Mouse (Mus musculus) kidney, postnatal 10 days (tissue): ENCODE results near the gene Xbp1.
"Not testable (repeated sequence)": the region's sequence is repeated elsewhere in the genome, so short reads cannot be mapped to it uniquely, and the experiment has no call there.

ENCODE experiments used
- DNase-seq: peaks from one replicate; pipeline ENCODE4 v3.0.0; 2021; ENCODE audit warnings: mixed read lengths

Xbp1 gene

DNA sequence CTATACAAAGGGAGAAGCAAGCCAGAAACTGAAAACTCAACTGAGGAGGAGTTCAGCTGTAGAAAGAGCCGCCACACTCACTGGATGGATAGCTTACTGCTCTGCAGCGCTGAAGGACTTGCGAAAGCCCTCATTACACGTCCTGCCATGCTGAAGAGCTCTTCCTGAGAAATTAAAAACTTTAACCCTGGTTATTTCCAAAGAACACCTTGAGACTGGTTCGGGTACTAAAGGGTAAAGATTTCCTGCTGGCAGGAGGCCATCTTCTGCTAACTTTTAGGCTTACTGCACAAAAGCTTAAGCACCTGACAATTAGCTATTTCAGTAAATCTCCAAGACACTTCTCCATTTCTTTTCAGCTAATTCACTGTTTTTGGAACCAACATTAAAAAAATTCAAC is 9.7 kb downstream of the Xbp1 start:
- peak; percentile 38 for DNase-seq

- no peak for DNase-seq
Measured at GRCm38 (mm10) chr11:5530717-5531116, 10.3 kb downstream of the Xbp1 start.

- DNase-seq, result peak; percentile 61
Measured at GRCm38 (mm10) chr11:5533108-5533507, 12.6 kb downstream of the Xbp1 start.

- DNase-seq, result not testable (repeated sequence)
Measured at GRCm38 (mm10) chr11:5537454-5537853, 17.0 kb downstream of the Xbp1 start.

- DNase-seq, result no peak
Measured at GRCm38 (mm10) chr11:5540331-5540730, 19.9 kb downstream of the Xbp1 start.

GRCm38 (mm10) chr11:5541230-5541798 is 20.9 kb downstream of the Xbp1 start:
- DNase-seq, result no peak

DNA sequence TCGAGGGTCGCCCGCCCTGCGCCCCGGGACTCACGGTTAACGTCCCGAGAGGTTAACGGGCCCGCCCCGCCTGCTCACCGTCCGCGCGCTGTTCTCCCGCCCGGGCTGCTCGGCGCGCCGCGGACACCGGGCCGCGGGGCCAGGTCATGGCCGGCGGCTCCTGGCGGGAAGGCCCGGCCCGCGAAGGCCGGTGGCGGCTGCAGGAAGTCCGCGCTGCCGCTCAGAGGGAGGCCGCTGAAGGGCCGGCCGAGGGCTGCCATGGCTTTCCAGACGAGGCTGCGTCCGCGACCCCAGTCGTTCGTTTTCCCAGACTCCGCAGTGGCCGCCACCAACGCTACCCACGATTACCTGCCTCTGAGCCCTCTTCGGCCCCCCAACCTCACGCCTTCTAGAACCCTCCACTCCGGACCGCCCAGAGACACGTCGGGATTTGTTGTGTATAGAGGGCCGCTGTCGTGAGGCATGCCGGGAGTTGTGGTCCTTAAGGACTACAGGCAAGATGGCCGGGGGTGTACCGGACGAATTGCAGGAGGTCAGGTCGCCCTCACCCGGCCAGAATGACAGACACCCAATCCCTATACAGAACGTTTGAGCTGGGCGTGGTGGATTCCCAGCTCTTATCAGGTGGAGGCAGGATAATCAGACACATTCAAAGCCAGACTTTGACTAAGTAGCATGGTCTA is 21.5 kb downstream of the Xbp1 start, which contains the start of gene Ccdc117:
Gene Ccdc117 (minus strand): TSS at position 389 of the 683 bp plus-strand sequence.
- DNase-seq, result peak; percentile 94

DNA sequence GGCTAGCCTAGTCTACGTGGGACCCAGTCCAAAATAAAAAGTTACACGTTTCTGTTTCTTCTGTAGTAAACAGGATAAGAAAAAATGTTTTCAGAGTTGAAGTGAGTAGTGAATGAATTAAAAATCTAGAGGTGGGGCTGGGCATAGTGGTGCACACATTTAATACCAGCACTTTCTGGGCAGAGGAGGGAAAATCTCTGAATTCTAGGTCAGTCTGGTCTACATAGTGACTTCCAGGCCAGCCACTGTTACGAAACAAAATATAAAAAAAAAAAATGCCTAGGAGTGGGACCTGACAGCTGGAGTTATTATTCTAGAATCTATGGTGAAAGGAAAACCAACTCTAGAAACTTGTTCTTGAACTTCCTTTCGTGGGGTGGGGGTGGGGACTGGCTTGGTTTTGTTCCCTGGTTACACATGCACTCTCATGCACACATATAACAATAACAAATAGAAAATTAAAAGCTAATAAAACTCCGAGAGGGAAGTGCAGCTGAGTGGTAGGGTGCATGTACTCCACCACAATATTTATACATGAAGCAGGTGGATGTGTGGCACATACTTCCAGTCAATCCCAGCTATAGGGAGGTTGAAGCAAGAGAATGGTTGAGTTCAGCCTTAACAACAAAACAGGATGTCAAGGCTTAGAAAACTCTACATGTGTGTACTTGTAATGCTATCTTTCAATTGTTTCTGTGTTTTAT is 22.2 kb downstream of the Xbp1 start:
- DNase-seq, result no peak

- no peak for DNase-seq
Measured at GRCm38 (mm10) chr11:5543281-5543680, 22.8 kb downstream of the Xbp1 start.

DNA sequence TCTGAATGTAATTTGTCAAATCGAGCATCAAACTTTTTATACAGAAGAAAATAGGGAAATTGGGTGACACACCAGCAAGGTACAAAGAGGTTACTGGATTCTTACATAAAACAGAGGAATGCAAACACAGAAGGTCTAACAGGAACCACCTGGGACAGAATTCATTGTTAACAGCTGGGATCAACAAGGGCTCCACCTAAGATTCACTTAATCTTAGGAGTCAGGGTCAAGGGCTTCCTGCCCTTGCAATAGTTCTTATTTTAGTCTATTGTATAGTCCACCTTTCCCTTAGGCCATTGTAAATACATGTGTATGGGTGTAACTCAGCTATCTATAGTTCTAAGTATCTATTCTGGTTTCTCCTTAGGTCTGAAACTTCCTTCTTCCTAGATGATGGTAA is 24.2 kb downstream of the Xbp1 start:
- DNase-seq, result not testable (repeated sequence)

GRCm38 (mm10) chr11:5545457-5545856 is 25.0 kb downstream of the Xbp1 start:
- no peak for DNase-seq

GRCm38 (mm10) chr11:5546693-5547092 is 26.2 kb downstream of the Xbp1 start:
- no peak for DNase-seq

GRCm38 (mm10) chr11:5551430-5551829 is 31.0 kb downstream of the Xbp1 start:
- DNase-seq, result no peak

DNA sequence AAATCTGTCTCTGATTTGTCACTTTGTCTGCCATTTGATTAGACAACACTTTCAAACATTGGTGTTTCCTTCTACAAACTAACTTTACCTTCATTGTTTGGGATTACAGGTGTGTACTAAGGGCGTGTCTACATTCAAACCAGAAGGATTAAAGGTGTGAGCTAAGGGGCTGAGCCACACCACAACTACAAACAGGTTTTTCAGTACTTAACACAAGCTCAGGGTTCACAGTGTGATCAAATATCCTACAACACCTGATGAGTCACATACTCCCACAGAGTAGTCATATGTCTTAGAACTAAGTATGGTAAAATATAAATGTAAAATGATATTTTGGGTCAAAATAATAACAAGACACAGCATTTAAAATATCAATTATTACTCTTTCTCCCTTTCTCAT is 31.5 kb downstream of the Xbp1 start:
- DNase-seq, result no peak

DNA sequence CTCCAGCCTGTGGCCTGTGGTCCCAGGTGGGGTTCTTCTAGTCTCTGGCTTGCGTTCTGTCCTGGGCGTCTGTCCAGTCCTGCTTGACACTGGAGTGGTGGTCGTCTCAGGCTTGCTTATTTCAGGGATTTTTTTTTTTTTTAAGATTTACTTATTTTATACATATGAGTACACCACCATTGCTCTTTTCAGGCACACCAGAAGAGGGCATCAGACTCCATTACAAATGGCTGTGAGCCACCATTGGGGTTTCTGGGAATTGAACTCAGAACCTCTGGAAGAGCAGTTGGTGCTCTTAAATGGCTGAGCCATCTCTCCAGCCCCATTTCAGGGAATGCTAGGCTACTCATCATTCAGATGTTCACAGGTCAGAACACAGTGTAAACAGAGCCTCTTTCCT is 39.8 kb downstream of the Xbp1 start:
- DNase-seq, result no peak

DNA sequence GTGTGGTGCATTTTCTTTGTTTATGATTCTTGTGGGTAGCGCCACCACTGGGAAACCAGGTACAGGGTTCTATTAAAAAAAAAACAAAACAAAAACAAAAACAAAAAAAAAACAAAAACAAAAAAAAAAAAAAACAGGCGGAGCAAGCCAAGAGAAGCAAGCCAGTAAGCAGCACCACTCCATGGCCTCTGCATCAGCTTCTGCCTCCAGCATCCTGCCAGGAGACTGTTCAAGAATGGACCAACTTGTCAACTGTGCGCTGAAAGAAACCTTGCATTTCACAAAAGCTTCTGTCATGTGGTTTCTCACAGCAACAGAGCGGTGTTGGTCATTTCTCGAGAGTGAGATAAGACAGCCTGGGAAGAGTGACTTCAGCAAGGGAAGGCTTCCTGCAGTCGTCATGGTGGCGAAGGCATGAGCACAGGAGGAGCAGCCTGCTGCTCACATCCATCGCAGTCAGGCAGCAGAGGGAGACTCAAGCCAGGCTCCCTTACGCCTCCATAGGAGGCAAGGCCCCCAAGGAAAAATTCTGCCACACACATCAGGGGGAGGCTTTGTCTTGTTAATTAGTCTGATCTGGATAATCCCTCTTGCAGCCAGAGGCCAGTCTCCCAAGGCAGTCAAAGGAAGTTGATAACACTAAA is 42.3 kb downstream of the Xbp1 start:
- peak; percentile 31 for DNase-seq

- no peak for DNase-seq
Measured at GRCm38 (mm10) chr11:5563898-5564297, 43.4 kb downstream of the Xbp1 start.

DNA sequence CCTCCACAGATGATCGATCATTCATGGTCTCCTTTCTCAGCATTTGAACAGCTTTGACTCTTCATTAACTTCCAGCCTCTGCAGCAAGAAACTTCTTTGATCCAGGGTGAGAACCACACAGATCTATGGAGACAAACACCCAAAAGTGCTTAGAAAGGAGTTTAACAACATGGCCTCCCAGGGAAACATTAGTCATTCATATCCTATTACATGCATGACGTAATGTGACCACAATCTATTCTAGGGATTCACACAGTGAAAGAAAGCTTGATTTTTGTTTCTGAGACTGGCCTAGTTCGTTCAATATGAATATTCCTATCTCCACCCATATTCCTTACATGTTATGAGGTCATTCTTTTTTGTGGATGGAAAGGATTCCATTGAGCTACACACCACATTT is 45.1 kb downstream of the Xbp1 start:
- no peak for DNase-seq

DNA sequence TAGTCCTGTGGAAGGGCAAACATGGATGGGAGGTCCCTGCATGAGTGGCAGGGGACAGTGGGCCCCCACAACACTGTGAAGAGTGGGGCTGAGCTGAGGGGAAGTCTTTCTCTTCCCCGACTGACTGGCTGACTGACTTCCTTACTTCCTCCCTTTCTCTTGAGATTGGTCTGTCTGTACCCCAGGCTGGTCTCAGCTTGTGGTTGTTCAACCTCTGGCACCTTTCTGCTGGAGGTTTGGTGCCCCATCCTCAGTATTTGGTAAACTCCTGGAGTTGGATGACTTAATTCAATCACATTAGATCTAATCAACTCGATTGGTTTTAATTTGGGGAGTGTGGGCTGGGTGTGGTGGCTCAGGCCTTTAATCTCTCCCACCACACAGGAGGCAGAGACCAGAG is 46.0 kb downstream of the Xbp1 start:
- no peak for DNase-seq

DNA sequence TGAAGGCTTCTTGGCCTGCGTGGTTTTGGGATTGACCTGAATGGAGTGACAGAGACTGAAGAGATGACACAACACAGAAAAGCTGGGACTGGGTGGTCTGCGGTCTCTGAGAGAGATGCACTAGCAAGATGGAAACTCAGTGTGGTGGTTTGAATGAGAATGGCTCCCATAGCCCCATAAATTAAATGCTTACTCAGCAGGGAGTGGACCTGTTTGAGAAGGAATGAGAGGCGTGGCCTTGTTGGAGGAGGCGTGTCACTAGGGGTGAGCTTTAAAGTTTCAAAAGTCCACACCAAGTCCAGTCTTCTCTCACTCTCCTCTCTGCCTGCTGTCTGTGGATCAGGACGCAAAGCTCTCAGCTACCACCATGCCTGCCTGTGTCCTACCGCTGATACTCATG is 47.2 kb downstream of the Xbp1 start:
- DNase-seq, result no peak

DNA sequence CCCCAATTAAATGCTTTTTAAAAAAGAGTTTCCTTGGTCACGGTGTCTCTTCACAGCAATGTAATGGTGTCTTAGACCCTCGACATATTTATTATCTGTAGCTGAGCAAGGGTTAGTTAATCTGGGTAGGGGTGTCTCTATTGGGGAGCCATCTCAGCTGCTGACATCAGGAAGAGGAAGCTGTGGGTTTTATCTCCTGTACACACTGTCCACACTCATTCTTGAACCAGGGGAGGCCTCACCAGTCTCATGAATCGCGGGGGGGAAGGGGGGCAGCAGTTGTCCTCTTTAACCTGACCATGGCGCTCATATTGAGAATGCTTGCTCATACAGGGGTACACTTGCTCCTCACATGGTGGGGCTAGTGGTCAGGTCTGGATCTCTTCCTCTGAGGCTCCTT is 47.6 kb downstream of the Xbp1 start:
- no peak for DNase-seq

DNA sequence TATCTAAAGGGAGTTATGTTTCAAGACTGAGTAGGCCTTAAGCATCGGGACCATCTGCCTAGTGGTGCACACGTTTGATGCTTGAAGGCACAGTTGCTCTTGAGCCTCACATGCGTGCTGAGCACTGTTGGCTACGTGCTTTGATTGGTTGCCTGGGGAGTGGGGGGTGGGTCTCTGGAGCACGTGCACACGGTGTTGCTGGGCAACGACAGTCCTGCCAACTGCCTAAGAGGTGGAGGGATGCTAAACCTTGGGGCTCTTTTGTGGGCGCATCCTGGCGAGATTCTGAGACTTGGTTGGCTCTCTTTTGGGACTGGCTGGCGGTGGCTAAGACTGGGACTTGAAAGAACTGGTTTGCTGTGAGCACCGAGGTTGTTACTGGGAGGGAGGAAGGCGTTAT is 49.0 kb downstream of the Xbp1 start, which contains the start of gene Ankrd36:
Gene Ankrd36 (plus strand): TSS at position 211 of the 400 bp plus-strand sequence.
- no peak for DNase-seq

DNA sequence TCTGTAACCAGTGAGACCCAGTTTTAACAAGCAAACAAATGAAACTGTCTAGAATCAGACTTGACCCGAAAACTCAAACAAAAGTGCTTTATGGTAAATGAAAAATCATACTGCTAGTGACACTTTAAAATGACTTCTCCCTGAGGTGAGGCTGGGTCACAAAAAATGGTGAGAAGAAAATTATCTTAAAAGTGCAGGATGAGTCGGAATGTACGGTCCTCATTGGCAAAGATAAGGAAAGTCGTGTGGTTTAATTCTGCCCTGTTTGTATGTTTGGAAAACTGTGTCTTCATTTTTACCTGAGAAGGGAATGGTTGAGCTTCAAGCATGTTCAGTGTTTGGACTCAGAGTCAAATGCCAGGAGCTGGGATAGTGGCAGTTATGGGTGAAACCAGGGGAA is 51.4 kb downstream of the Xbp1 start:
- no peak for DNase-seq

DNA sequence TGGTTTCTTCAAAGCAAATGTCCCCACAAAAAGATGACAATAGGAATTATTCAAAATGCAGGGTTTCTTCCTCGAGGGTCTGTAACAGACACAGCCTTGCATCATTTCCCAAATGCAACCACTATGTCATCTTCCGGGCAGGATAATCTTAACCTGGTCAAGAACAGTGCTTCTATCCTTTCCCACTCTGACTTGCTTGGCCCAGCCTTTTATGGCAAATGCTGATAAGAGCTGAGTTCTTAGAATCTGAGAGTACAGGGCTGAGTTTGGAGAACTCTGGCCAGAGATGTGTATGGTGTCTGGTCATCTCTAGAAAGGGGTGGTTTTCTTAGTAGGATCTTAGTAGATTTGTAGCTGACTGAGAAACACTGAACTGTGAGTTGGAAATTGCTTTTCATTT is 53.4 kb downstream of the Xbp1 start:
- DNase-seq, result no peak
